Mouse (Mus musculus): ENCODE data around the gene Sema3f. TPM values are rescaled to one million over a fixed set of nuclear protein-coding genes. Genes with fewer than 3 reads are reported as not detected.

The Sema3f gene
- polyA plus RNA-seq, 1 experiment from 2014 or later, result 44.6 TPM

- H3K9me3 ChIP-seq (replicated peaks), result no peaks in the 10 kb centered on the region
- H3K4me1 ChIP-seq, result peaks cover 58% of the 10 kb centered on the region
- ATAC-seq (ENCODE audit: insufficient number of reproducible peaks, low FRiP score, low TSS enrichment, low read depth), result no peak
- no peaks in the 10 kb centered on the region for H3K27me3 ChIP-seq
- peaks cover 9% of the 10 kb centered on the region for H3K36me3 ChIP-seq
- 36% methylated on average over 7 of the region's 7 CpGs for WGBS
- H3K27ac ChIP-seq (replicated peaks), result peak overlapping the region; percentile 92
- H3K4me3 ChIP-seq (replicated peaks), result no peak overlapping the region
- no peak overlapping the region for H3K4me2 ChIP-seq (replicated peaks)
- H3K9ac ChIP-seq, result no peak overlapping the region
Measured at GRCm38 (mm10) chr9:107734567-107734971, 24.3 kb upstream of the Sema3f start.

GRCm38 (mm10) chr9:107729709-107730108, 19.4 kb upstream of the Sema3f start:
- WGBS, result 25% methylated on average over 3 of the region's 3 CpGs
- ATAC-seq (ENCODE audit: insufficient number of reproducible peaks, low FRiP score, low TSS enrichment, low read depth), result no peak
- Histone ChIP-seq H3K4me3 (replicated peaks) (no peak overlapping the region), H3K9ac (no peak overlapping the region), H3K27ac (replicated peaks) (0 out of 2 replicates have a peak overlapping the region, but pooled peaks have one; percentile 1), H3K9me3 (replicated peaks) (no peaks in the 10 kb centered on the region), H3K36me3 (no peaks in the 10 kb centered on the region), H3K4me2 (replicated peaks) (no peak overlapping the region), H3K4me1 (peaks cover 57% of the 10 kb centered on the region), H3K27me3 (no peaks in the 10 kb centered on the region)

- Histone ChIP-seq H3K27me3 (no peaks in the 10 kb centered on the region), H3K9me3 (replicated peaks) (no peaks in the 10 kb centered on the region), H3K36me3 (no peaks in the 10 kb centered on the region), H3K4me1 (peaks cover 57% of the 10 kb centered on the region), H3K27ac (replicated peaks) (0 out of 2 replicates have a peak overlapping the region, but pooled peaks have one; percentile 1), H3K9ac (no peak overlapping the region), H3K4me2 (replicated peaks) (no peak overlapping the region), H3K4me3 (replicated peaks) (no peak overlapping the region)
- WGBS, result 56% methylated on average over 6 of the region's 6 CpGs
- no peak for ATAC-seq (ENCODE audit: insufficient number of reproducible peaks, low FRiP score, low TSS enrichment, low read depth)
Measured at GRCm38 (mm10) chr9:107728919-107729670, 18.8 kb upstream of the Sema3f start.

DNA sequence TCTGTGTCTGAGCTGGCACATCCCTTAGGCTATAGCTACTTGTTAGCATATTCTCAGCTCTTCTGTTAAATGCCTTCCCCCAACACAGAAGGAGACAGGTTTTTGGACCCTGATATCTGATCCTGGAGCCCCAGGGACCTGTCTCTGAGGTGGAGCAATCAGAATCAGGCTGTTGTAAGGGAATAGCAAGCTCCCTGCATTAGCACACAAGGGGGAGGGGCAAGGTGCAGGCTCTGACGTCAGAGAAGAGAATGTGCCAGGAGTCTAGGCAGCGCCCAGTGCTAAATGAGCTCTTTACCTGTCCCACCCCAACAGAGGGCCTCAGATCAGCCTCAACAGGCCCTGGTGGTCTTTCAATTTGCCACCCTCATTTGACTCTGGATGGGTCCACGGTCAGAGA, 16.8 kb upstream of the Sema3f start:
- no peak; the same call in 1 of the 2 replicates for ATAC-seq (ENCODE audit: insufficient number of reproducible peaks, low FRiP score, low TSS enrichment, low read depth)
- Histone ChIP-seq H3K4me3 (replicated peaks) (no peak overlapping the region), H3K4me1 (peaks cover 76% of the 10 kb centered on the region), H3K9ac (no peak overlapping the region), H3K9me3 (replicated peaks) (no peaks in the 10 kb centered on the region), H3K27ac (replicated peaks) (peak overlapping the region; percentile 63), H3K36me3 (no peaks in the 10 kb centered on the region), H3K27me3 (no peaks in the 10 kb centered on the region), H3K4me2 (replicated peaks) (no peak overlapping the region)
- 32% methylated on average over 3 of the region's 3 CpGs for WGBS

DNA sequence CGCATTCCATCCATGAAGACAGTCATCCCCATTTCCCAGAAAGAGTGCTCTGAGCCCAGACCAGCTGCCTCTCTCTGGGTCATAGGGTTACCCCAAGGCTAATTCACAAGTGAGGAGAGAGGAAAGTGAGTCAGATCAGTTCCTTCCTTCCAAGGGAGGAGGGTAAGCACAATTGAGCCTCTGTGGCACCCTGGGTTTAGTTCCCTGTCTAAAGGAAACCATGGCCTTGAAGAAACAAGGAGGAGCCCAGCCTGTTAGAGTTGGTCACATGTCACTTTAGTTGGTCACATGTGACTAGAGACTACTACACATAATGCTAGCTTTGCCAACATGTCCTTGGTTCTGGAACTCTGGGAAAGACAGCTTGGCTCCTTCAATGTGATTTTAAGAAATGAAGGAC, 14.5 kb upstream of the Sema3f start:
- H3K4me2 ChIP-seq (replicated peaks), result no peak overlapping the region
- H3K4me3 ChIP-seq (replicated peaks), result no peak overlapping the region
- 82% methylated on average over 1 of the region's 1 CpGs for WGBS
- H3K9ac ChIP-seq, result no peak overlapping the region
- H3K27ac ChIP-seq (replicated peaks), result peak overlapping the region; percentile 82
- no peaks in the 10 kb centered on the region for H3K9me3 ChIP-seq (replicated peaks)
- H3K4me1 ChIP-seq, result peaks cover 73% of the 10 kb centered on the region
- H3K36me3 ChIP-seq, result no peaks in the 10 kb centered on the region
- H3K27me3 ChIP-seq, result no peaks in the 10 kb centered on the region
- no peak for ATAC-seq (ENCODE audit: insufficient number of reproducible peaks, low FRiP score, low TSS enrichment, low read depth)

DNA sequence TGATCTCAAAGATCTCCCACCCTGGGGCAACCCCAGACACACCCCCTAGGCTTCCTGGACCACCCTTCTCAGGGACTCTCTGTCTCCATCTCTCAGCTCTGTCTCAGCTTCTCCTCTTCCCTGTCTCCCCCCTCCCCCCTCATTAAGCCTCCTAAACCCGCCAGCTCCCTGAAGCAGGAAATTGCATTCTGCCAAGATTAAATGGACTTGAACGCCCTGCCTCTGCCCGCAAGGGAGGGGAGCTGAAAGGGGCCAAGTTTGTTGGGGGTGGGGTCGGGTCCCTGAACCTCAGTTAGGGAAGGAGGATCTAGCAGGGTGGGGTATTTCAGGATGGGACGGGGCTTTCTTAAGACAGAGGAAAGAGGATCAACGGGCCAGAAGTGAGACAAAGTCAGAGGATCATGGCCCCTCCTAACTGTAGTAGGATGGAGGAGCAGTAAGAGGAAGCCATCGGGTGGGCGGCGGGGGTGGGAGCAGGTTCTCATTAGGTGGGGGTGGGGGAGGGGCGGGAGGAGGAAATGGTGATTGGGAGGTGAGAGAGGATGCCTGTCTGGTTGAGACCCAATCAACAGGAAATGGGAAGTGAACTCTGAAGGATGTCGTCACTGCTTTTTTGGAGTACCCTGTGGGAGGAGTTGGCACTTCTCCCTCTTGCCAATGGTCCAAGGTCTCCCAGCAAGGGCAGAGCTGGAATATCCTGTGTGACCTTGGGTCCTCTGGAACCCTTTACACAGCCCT, 13.7 kb upstream of the Sema3f start:
- WGBS, result under 1% methylated on average over 11 of the region's 11 CpGs
- no peaks in the 10 kb centered on the region for H3K36me3 ChIP-seq
- no peak overlapping the region for H3K4me3 ChIP-seq (replicated peaks)
- H3K9me3 ChIP-seq (replicated peaks), result no peaks in the 10 kb centered on the region
- peaks cover 72% of the 10 kb centered on the region for H3K4me1 ChIP-seq
- no peaks in the 10 kb centered on the region for H3K27me3 ChIP-seq
- no peak overlapping the region for H3K9ac ChIP-seq
- peak overlapping the region; percentile 36 for H3K4me2 ChIP-seq (replicated peaks)
- peak; percentile 61 for ATAC-seq (ENCODE audit: insufficient number of reproducible peaks, low FRiP score, low TSS enrichment, low read depth)
- H3K27ac ChIP-seq (replicated peaks), result peak overlapping the region; percentile 82

DNA sequence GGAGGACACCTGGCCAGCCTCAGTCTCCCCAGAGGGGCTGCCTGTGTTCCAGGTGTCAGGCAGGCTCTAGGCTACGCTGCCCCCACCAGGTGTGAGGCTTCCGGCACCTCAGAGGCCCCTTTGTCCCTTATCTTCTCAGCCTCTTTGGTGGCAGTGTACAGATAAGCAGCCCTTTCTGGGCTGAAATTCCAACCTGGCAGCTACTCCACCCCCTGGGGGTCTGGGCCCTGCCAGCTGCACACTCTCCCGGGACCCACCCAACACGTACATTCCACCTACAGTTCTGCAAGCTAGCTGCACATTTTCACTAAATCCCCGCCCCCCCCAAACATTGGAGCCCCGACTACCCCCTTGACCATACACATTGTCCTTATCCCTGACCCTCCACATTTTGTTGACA, 13.0 kb upstream of the Sema3f start:
- 22% methylated on average over 6 of the region's 6 CpGs for WGBS
- Histone ChIP-seq H3K4me1 (peaks cover 70% of the 10 kb centered on the region), H3K27ac (replicated peaks) (peak overlapping the region; percentile 82), H3K4me3 (replicated peaks) (no peak overlapping the region), H3K36me3 (no peaks in the 10 kb centered on the region), H3K27me3 (no peaks in the 10 kb centered on the region), H3K4me2 (replicated peaks) (peak overlapping the region; percentile 36), H3K9me3 (replicated peaks) (no peaks in the 10 kb centered on the region), H3K9ac (no peak overlapping the region)
- ATAC-seq (ENCODE audit: insufficient number of reproducible peaks, low FRiP score, low TSS enrichment, low read depth), result no peak

DNA sequence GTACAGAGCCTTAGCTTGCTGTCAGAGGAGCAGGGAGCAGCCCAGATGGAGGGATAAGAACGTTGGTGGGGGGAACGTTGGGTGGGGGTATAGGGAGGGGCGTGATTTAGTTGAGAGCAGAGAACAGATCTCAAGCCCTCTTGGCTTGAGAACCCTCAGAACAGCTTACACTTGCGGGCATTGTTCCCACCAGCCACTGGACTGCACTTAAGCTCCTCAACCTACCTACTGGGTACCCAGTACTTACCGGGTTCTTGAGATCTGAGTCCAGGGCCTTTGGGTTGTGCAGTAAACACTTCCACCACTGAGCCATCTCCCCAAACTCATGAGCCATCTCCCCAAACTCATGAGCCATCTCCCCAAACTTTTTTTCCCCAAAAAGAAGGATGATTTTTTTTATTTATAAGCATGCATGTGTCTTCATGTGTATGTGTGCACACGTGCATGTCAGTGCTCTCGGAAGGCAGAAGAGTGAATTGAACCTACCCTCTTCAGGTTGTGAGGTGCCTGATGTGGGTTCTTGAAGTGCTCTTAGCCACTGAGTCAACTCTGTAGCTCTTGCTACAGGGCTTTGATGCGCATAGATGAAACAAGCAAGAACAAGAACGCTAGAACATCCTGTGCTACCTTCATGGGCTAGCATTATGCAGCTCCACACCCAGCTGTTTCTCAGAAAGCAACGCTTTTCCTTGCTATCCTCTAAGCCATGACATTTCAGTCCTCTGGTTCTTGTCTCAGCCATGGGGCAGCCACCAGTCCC, 8.7 kb upstream of the Sema3f start:
- no peaks in the 10 kb centered on the region for H3K27me3 ChIP-seq
- ATAC-seq (ENCODE audit: insufficient number of reproducible peaks, low FRiP score, low TSS enrichment, low read depth), result no peak
- no peak overlapping the region for H3K4me2 ChIP-seq (replicated peaks)
- peaks cover 79% of the 10 kb centered on the region for H3K4me1 ChIP-seq
- WGBS, result 71% methylated on average over 10 of the region's 10 CpGs
- no peak overlapping the region for H3K4me3 ChIP-seq (replicated peaks)
- no peaks in the 10 kb centered on the region for H3K9me3 ChIP-seq (replicated peaks)
- H3K9ac ChIP-seq, result no peak overlapping the region
- peak overlapping the region; percentile 93 for H3K27ac ChIP-seq (replicated peaks)
- no peaks in the 10 kb centered on the region for H3K36me3 ChIP-seq

GRCm38 (mm10) chr9:107716951-107717350, 6.7 kb upstream of the Sema3f start:
- Histone ChIP-seq H3K4me2 (replicated peaks) (0 out of 2 replicates have a peak overlapping the region, but pooled peaks have one; percentile 4), H3K27ac (replicated peaks) (peak overlapping the region; percentile 93), H3K9ac (no peak overlapping the region), H3K9me3 (replicated peaks) (no peaks in the 10 kb centered on the region), H3K4me3 (replicated peaks) (no peak overlapping the region), H3K4me1 (peaks cover 69% of the 10 kb centered on the region), H3K36me3 (no peaks in the 10 kb centered on the region), H3K27me3 (no peaks in the 10 kb centered on the region)
- 17% methylated on average over 6 of the region's 6 CpGs for WGBS
- ATAC-seq (ENCODE audit: insufficient number of reproducible peaks, low FRiP score, low TSS enrichment, low read depth), result peak; percentile 77

GRCm38 (mm10) chr9:107715632-107716031, 5.4 kb upstream of the Sema3f start:
- no peak overlapping the region for H3K4me2 ChIP-seq (replicated peaks)
- H3K4me3 ChIP-seq (replicated peaks), result no peak overlapping the region
- no peaks in the 10 kb centered on the region for H3K27me3 ChIP-seq
- H3K27ac ChIP-seq (replicated peaks), result peak overlapping the region; percentile 93; the same call in 1 of the 2 replicates
- peaks cover 66% of the 10 kb centered on the region for H3K4me1 ChIP-seq
- H3K9ac ChIP-seq, result no peak overlapping the region
- no peaks in the 10 kb centered on the region for H3K9me3 ChIP-seq (replicated peaks)
- H3K36me3 ChIP-seq, result no peaks in the 10 kb centered on the region
- 78% methylated on average over 2 of the region's 2 CpGs for WGBS
- ATAC-seq (ENCODE audit: insufficient number of reproducible peaks, low FRiP score, low TSS enrichment, low read depth), result no peak

Measured in embryonic facial prominence, embryonic 15.5 days (tissue).